Mouse (Mus musculus): ENCODE results near the gene Pim3.
A peak's percentile ranks its signal among the peaks of the same experiment; 100 is the strongest.

The Pim3 gene

GRCm38 (mm10) chr15:88858141-88858541 is 3.8 kb upstream of the Pim3 start:
- DNase-seq (ENCODE audit: low read depth, low spot score): no peak

- no peak for DNase-seq (ENCODE audit: low read depth, low spot score)
Observed at GRCm38 (mm10) chr15:88858707-88859106, 3.3 kb upstream of the Pim3 start.

GRCm38 (mm10) chr15:88859206-88859970 is 2.6 kb upstream of the Pim3 start:
- no peak for DNase-seq (ENCODE audit: low read depth, low spot score)

- DNase-seq (ENCODE audit: low read depth, low spot score): no peak
Observed at GRCm38 (mm10) chr15:88860781-88861180, 1.2 kb upstream of the Pim3 start.

GRCm38 (mm10) chr15:88862881-88863694 is 1.1 kb downstream of the Pim3 start:
- DNase-seq (ENCODE audit: low read depth, low spot score): no peak

GRCm38 (mm10) chr15:88863695-88864231 is 1.8 kb downstream of the Pim3 start:
- DNase-seq (ENCODE audit: low read depth, low spot score): peak; percentile 77

- DNase-seq (ENCODE audit: low read depth, low spot score): no peak
Observed at GRCm38 (mm10) chr15:88864270-88865030, 2.5 kb downstream of the Pim3 start.

- no peak for DNase-seq (ENCODE audit: low read depth, low spot score)
Observed at GRCm38 (mm10) chr15:88865061-88865460, 3.1 kb downstream of the Pim3 start.

- no peak for DNase-seq (ENCODE audit: low read depth, low spot score)
Observed at GRCm38 (mm10) chr15:88865888-88866695, 4.1 kb downstream of the Pim3 start.

GRCm38 (mm10) chr15:88866934-88867356 is 5.0 kb downstream of the Pim3 start:
- DNase-seq (ENCODE audit: low read depth, low spot score): no peak

GRCm38 (mm10) chr15:88867368-88868023 is 5.5 kb downstream of the Pim3 start:
- DNase-seq (ENCODE audit: low read depth, low spot score): no peak

- no peak for DNase-seq (ENCODE audit: low read depth, low spot score)
Observed at GRCm38 (mm10) chr15:88868024-88868742, 6.2 kb downstream of the Pim3 start.

- no peak for DNase-seq (ENCODE audit: low read depth, low spot score)
Observed at GRCm38 (mm10) chr15:88870418-88871185, 8.6 kb downstream of the Pim3 start.

- DNase-seq (ENCODE audit: low read depth, low spot score): no peak
Observed at GRCm38 (mm10) chr15:88874061-88874460, 12.1 kb downstream of the Pim3 start.

GRCm38 (mm10) chr15:88874477-88874876 is 12.5 kb downstream of the Pim3 start:
- no peak for DNase-seq (ENCODE audit: low read depth, low spot score)

- DNase-seq (ENCODE audit: low read depth, low spot score): no peak
Observed at GRCm38 (mm10) chr15:88875625-88876081, 13.7 kb downstream of the Pim3 start.

GRCm38 (mm10) chr15:88876155-88877020 is 14.4 kb downstream of the Pim3 start:
- no peak for DNase-seq (ENCODE audit: low read depth, low spot score)

GRCm38 (mm10) chr15:88877021-88877400 is 15.0 kb downstream of the Pim3 start:
- no peak for DNase-seq (ENCODE audit: low read depth, low spot score)

Data from WW6 (cell line).